Mouse (Mus musculus) megakaryocyte, embryonic 14.5 days (primary cell): ENCODE data around the gene Pank3. TPM values are rescaled to one million over a fixed set of nuclear protein-coding genes. Genes with fewer than 3 reads are reported as not detected.
A peak's percentile ranks its signal among the peaks of the same experiment; 100 is the strongest.

ENCODE experiments used
- H3K27me3 ChIP-seq: replicated peaks from 2 replicates; pipeline ENCODE3; 2012; ENCODE audit warnings: inconsistent platforms
- H3K36me3 ChIP-seq: replicated peaks from 2 replicates; pipeline ENCODE3; 2012; ENCODE audit warnings: low read length, inconsistent platforms, mixed read lengths
- H3K4me1 ChIP-seq: 2 replicates; pipeline ENCODE4 v1.6.1; 2012; ENCODE audit warnings: inconsistent platforms
- H3K4me3 ChIP-seq: replicated peaks from 2 replicates; pipeline ENCODE3; 2012; ENCODE audit warnings: moderate library complexity, mild to moderate bottlenecking, inconsistent platforms
- H3K9me3 ChIP-seq: 2 replicates; pipeline ENCODE4 v1.6.1; 2012; ENCODE audit warnings: inconsistent platforms
- FLI1 ChIP-seq: IDR thresholded peaks from 2 replicates; pipeline ENCODE4 v1.6.1; 2012; ENCODE audit warnings: low read length, inconsistent platforms, mixed read lengths
- GATA1 ChIP-seq: IDR thresholded peaks from 3 replicates; pipeline ENCODE4 v1.6.1; 2012; ENCODE audit warnings: mixed read lengths, low read length, inconsistent platforms, borderline replicate concordance
- polyA plus RNA-seq: library from polyadenylated mRNA; stranded (reverse); fragments of >175 nt; gene quantifications from 2 replicates; pipeline ENCODE4 v1.2.3, GENCODE M21; 2012; ENCODE audit warnings: low replicate concordance; ENCODE audit not compliant: insufficient read depth

Pank3 gene
- polyA plus RNA-seq, 1 experiment: 0.67 TPM

GRCm38 (mm10) chr11:35797751-35798494 lies 28.6 kb downstream of the Pank3 start:
- H3K9me3 ChIP-seq: peaks cover 11% of the 10 kb centered on the region
- TF ChIP-seq FLI1: no peak
- no peak for TF ChIP-seq GATA1
- peaks cover 14% of the 10 kb centered on the region for H3K4me1 ChIP-seq
- no peaks in the 10 kb centered on the region for H3K36me3 ChIP-seq
- peak overlapping the region; percentile 87 for H3K4me3 ChIP-seq
- H3K27me3 ChIP-seq: peaks cover 43% of the 10 kb centered on the region

- TF ChIP-seq FLI1 (no peak), GATA1 (no peak)
- Histone ChIP-seq H3K36me3 (no peaks in the 10 kb centered on the region), H3K4me3 (peak overlapping the region; percentile 80), H3K27me3 (peaks cover 43% of the 10 kb centered on the region), H3K4me1 (peaks cover 14% of the 10 kb centered on the region), H3K9me3 (peaks cover 11% of the 10 kb centered on the region)
Measured at GRCm38 (mm10) chr11:35798495-35798820, 29.2 kb downstream of the Pank3 start.

DNA sequence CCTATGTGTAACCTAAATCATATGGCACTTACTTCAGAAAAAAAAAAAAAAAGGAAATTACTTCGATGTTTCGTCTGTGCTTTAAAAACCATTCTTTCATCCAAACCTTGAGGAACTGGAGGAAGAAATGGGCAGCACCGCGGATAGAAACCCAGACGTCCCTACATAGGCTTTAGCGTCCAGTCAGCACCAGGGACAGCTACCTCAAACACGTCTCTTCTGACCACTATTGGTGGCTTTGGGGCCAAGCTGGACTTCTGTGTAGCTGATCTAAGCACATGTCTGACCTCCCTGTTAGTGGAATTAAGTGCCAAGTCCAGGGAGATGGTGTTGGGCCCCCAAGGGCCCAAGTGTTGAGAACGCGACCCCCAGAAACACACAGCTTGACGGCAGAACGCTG lies 29.6 kb downstream of the Pank3 start, which contains the start of gene Fbll1:
TSS of gene Fbll1 (minus strand) at position 11 of the 400 bp plus-strand sequence.
- no peaks in the 10 kb centered on the region for H3K36me3 ChIP-seq
- H3K9me3 ChIP-seq: peaks cover 11% of the 10 kb centered on the region
- peaks cover 43% of the 10 kb centered on the region for H3K27me3 ChIP-seq
- peak within 1 kb of the TSS; percentile 87 for H3K4me3 ChIP-seq
- H3K4me1 ChIP-seq: peaks cover 14% of the 10 kb centered on the region
- no peak for TF ChIP-seq FLI1
- TF ChIP-seq GATA1: no peak

- TF ChIP-seq GATA1 (no peak), FLI1 (no peak)
- Histone ChIP-seq H3K4me1 (peaks cover 14% of the 10 kb centered on the region), H3K36me3 (peaks cover 3% of the 10 kb centered on the region), H3K4me3 (no peak overlapping the region), H3K27me3 (peaks cover 33% of the 10 kb centered on the region), H3K9me3 (peaks cover 11% of the 10 kb centered on the region)
Measured at GRCm38 (mm10) chr11:35801332-35801731, 32.0 kb downstream of the Pank3 start.

- Histone ChIP-seq H3K27me3 (no peaks in the 10 kb centered on the region), H3K4me3 (no peak overlapping the region), H3K36me3 (peaks cover 99% of the 10 kb centered on the region), H3K4me1 (no peaks in the 10 kb centered on the region), H3K9me3 (no peaks in the 10 kb centered on the region)
- TF ChIP-seq FLI1 (no peak), GATA1 (no peak)
Measured at GRCm38 (mm10) chr11:35811458-35811857, 42.2 kb downstream of the Pank3 start.

DNA sequence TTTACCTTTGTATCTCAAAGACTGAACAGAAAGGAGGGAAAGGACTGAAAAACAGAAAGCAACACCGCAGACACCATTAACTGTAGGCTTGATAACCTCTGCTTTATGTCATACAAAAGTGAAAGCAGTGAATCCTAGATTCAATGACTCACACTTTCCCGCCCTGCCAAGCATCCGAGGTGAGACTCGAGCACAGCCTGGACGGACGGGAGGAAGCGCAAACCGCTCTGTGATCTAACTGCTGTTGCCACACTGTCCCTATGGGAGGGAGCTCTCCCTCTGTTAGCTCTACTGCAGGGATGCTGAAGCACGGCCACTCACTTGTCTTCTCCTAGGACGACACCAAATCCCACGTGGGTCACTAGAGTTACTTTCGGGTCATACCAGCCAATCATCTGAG lies 47.0 kb downstream of the Pank3 start:
- Histone ChIP-seq H3K4me3 (no peak overlapping the region), H3K27me3 (no peaks in the 10 kb centered on the region), H3K36me3 (peaks cover 99% of the 10 kb centered on the region), H3K9me3 (no peaks in the 10 kb centered on the region), H3K4me1 (no peaks in the 10 kb centered on the region)
- TF ChIP-seq FLI1 (no peak), GATA1 (no peak)

DNA sequence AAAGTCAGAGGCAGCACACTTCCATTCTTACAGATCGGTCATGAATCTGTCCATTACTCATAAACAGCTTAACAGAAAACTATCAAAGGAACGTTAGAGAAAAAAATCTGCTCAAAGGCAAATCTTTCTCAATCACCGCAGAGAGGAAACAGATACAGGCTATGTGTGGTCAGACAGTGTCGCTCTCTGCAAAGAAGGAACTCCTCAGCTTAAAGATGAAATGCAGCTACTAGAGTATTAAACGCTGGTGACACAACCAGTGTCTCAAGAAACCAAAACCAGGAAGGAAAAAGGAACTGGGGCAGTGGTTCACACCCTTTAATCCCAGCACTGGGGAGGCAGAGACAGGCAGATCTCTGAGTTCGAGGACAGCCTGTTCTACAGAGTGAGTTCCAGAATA lies 58.4 kb downstream of the Pank3 start:
- Histone ChIP-seq H3K9me3 (no peaks in the 10 kb centered on the region), H3K4me3 (no peak overlapping the region), H3K27me3 (no peaks in the 10 kb centered on the region), H3K36me3 (peaks cover 93% of the 10 kb centered on the region), H3K4me1 (peaks cover 35% of the 10 kb centered on the region)
- TF ChIP-seq FLI1 (no peak), GATA1 (no peak)

DNA sequence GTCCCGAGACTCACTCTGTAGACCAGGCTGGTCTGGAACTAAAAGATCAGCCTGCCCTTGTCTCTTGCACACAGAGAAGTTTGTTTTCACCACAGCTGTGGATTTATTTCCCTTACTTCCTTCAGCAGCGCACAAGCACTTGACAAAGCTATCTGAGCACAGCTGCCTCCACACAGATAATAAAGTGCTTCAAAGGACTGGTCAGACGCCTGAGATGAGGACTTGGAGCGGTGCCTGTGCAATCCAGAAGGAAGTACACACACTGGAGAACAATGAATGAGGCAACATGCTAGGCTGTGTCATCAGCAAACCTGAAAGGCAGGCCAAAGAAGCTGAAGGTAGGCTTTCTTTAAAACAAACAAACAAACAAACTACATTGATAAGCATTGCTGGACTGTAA lies 62.9 kb downstream of the Pank3 start:
- peaks cover 45% of the 10 kb centered on the region for H3K4me1 ChIP-seq
- peaks cover 52% of the 10 kb centered on the region for H3K36me3 ChIP-seq
- peak overlapping the region; percentile 81 for H3K4me3 ChIP-seq
- H3K9me3 ChIP-seq: no peaks in the 10 kb centered on the region
- H3K27me3 ChIP-seq: no peaks in the 10 kb centered on the region
- no peak for TF ChIP-seq GATA1
- no peak for TF ChIP-seq FLI1

DNA sequence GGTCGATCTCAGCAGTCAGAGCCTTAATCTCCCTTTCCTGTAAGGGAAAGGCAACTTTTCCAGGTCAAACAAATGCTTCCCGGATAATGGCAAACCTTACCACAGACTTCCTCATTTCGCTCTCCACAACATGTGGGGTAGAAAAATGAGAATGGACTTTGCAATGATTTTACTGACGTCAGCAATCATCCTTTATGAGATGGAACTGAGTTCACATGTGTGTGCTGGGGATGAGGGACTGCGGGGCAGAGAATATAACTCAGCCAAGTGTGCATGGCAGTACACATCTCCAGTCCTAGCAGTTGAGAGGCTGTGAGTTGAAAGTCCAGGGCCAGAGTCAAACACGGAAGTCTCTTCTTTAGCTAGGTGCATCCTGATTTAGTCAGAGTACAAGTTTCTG lies 64.0 kb downstream of the Pank3 start:
- peak overlapping the region; percentile 98 for H3K4me3 ChIP-seq
- H3K9me3 ChIP-seq: no peaks in the 10 kb centered on the region

GRCm38 (mm10) chr11:35834022-35834760 lies 64.9 kb downstream of the Pank3 start, which contains the start of gene Rars:
Rars (minus strand) TSS chr11:35834506.
- TF ChIP-seq GATA1 (no peak), FLI1 (peak; percentile 88; the same call in 1 of the 2 replicates)
- Histone ChIP-seq H3K4me3 (peak within 1 kb of the TSS; percentile 98), H3K4me1 (peaks cover 57% of the 10 kb centered on the region), H3K27me3 (no peaks in the 10 kb centered on the region), H3K36me3 (peaks cover 31% of the 10 kb centered on the region), H3K9me3 (no peaks in the 10 kb centered on the region)

More for the DNA sequence above, 64.0 kb downstream of the Pank3 start:
- no peaks in the 10 kb centered on the region for H3K27me3 ChIP-seq
- TF ChIP-seq GATA1: no peak
- no peak for TF ChIP-seq FLI1
- H3K4me1 ChIP-seq: peaks cover 55% of the 10 kb centered on the region
- peaks cover 41% of the 10 kb centered on the region for H3K36me3 ChIP-seq
